Mouse (Mus musculus): ENCODE measurements around the gene Miga2.

DNA sequence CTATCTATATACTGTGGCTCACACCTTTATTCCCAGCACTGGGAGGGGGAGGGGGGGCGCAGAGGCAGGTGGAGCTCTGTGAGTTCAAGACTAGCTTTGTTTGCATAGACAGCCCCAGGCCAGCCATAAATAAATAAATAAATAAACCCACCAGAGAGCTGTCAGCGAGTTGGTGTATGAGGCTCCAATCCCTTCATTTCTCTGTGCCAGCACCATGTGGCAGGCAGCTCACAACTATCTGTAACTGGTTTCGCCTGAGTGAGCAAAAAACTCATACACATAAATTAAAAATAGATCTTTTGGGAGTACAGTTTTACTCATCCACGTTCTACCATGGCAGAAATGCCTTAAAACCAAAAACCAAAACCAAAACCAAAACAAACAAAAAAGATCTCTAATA, 57.4 kb downstream of the Miga2 start:
- TF ChIP-seq CTCF (IDR thresholded peaks at IDR 0.05; ENCODE audit: insufficient read depth, low read depth, low read length) = no peak
- no peak for TF ChIP-seq POLR2A (IDR thresholded peaks at IDR 0.05; ENCODE audit: insufficient read depth, low read depth, low read length)

Measured in olfactory bulb, adult 2 months (tissue).